Mouse (Mus musculus): ENCODE results near the gene Foxp1. TPM values are rescaled to one million over a fixed set of nuclear protein-coding genes. Genes with fewer than 3 reads are reported as not detected.

The Foxp1 gene
- polyA plus RNA-seq, 1 experiment from 2014 or later = 36.4 TPM

- H3K4me3 ChIP-seq (ENCODE audit: low read length) = no peak overlapping the region
- peaks cover 9% of the 10 kb centered on the region; the same call in 1 of the 2 replicates for H3K27me3 ChIP-seq (ENCODE audit: insufficient read depth, low read length)
- no peaks in the 10 kb centered on the region for H3K36me3 ChIP-seq (ENCODE audit: insufficient read depth, low read length)
- no peak overlapping the region for H3K4me2 ChIP-seq (replicated peaks; ENCODE audit: low read depth, low read length)
- ATAC-seq (ENCODE audit: low FRiP score, low TSS enrichment) = no peak
- no peaks in the 10 kb centered on the region for H3K9me3 ChIP-seq (ENCODE audit: low read length)
- WGBS = 55% methylated on average over 9 of the region's 9 CpGs
- H3K4me1 ChIP-seq (ENCODE audit: insufficient read depth, low read length) = peaks cover 25% of the 10 kb centered on the region
- no peak overlapping the region for H3K9ac ChIP-seq (replicated peaks; ENCODE audit: low read length)
- no peak overlapping the region for H3K27ac ChIP-seq (ENCODE audit: low read length)
These were observed 491.1 kb downstream of the Foxp1 start for GRCm38 (mm10) chr6:99031321-99031903.

- ATAC-seq (ENCODE audit: low FRiP score, low TSS enrichment) = no peak
- no peak overlapping the region for H3K27ac ChIP-seq (ENCODE audit: low read length)
- peaks cover 25% of the 10 kb centered on the region for H3K4me1 ChIP-seq (ENCODE audit: insufficient read depth, low read length)
- H3K4me3 ChIP-seq (ENCODE audit: low read length) = no peak overlapping the region
- no peak overlapping the region for H3K9ac ChIP-seq (replicated peaks; ENCODE audit: low read length)
- no peaks in the 10 kb centered on the region for H3K36me3 ChIP-seq (ENCODE audit: insufficient read depth, low read length)
- H3K27me3 ChIP-seq (ENCODE audit: insufficient read depth, low read length) = peaks cover 9% of the 10 kb centered on the region; the same call in 1 of the 2 replicates
- H3K9me3 ChIP-seq (ENCODE audit: low read length) = no peaks in the 10 kb centered on the region
- 53% methylated on average over 6 of the region's 6 CpGs for WGBS
- H3K4me2 ChIP-seq (replicated peaks; ENCODE audit: low read depth, low read length) = no peak overlapping the region
These were observed 492.3 kb downstream of the Foxp1 start for GRCm38 (mm10) chr6:99030251-99030650.

GRCm38 (mm10) chr6:99029438-99029837 lies 493.1 kb downstream of the Foxp1 start:
- Histone ChIP-seq H3K27me3 (ENCODE audit: insufficient read depth, low read length) (peaks cover 9% of the 10 kb centered on the region; the same call in 1 of the 2 replicates), H3K36me3 (ENCODE audit: insufficient read depth, low read length) (no peaks in the 10 kb centered on the region), H3K9ac (replicated peaks; ENCODE audit: low read length) (no peak overlapping the region), H3K9me3 (ENCODE audit: low read length) (no peaks in the 10 kb centered on the region), H3K4me1 (ENCODE audit: insufficient read depth, low read length) (peaks cover 28% of the 10 kb centered on the region), H3K27ac (ENCODE audit: low read length) (no peak overlapping the region), H3K4me2 (replicated peaks; ENCODE audit: low read depth, low read length) (no peak overlapping the region), H3K4me3 (ENCODE audit: low read length) (no peak overlapping the region)
- 40% methylated on average over 5 of the region's 5 CpGs for WGBS
- ATAC-seq (ENCODE audit: low FRiP score, low TSS enrichment) = no peak

- 5% methylated on average over 6 of the region's 6 CpGs for WGBS
- Histone ChIP-seq H3K36me3 (ENCODE audit: insufficient read depth, low read length) (no peaks in the 10 kb centered on the region), H3K4me3 (ENCODE audit: low read length) (peak overlapping the region; percentile 62), H3K27me3 (ENCODE audit: insufficient read depth, low read length) (peaks cover 9% of the 10 kb centered on the region; the same call in 1 of the 2 replicates), H3K9me3 (ENCODE audit: low read length) (no peaks in the 10 kb centered on the region), H3K4me1 (ENCODE audit: insufficient read depth, low read length) (peaks cover 28% of the 10 kb centered on the region), H3K4me2 (replicated peaks; ENCODE audit: low read depth, low read length) (peak overlapping the region; percentile 92), H3K9ac (replicated peaks; ENCODE audit: low read length) (peak overlapping the region; percentile 81), H3K27ac (ENCODE audit: low read length) (peak overlapping the region; percentile 70; the same call in 1 of the 2 replicates)
- ATAC-seq (ENCODE audit: low FRiP score, low TSS enrichment) = no peak
These were observed 493.6 kb downstream of the Foxp1 start for GRCm38 (mm10) chr6:99028989-99029305.

DNA sequence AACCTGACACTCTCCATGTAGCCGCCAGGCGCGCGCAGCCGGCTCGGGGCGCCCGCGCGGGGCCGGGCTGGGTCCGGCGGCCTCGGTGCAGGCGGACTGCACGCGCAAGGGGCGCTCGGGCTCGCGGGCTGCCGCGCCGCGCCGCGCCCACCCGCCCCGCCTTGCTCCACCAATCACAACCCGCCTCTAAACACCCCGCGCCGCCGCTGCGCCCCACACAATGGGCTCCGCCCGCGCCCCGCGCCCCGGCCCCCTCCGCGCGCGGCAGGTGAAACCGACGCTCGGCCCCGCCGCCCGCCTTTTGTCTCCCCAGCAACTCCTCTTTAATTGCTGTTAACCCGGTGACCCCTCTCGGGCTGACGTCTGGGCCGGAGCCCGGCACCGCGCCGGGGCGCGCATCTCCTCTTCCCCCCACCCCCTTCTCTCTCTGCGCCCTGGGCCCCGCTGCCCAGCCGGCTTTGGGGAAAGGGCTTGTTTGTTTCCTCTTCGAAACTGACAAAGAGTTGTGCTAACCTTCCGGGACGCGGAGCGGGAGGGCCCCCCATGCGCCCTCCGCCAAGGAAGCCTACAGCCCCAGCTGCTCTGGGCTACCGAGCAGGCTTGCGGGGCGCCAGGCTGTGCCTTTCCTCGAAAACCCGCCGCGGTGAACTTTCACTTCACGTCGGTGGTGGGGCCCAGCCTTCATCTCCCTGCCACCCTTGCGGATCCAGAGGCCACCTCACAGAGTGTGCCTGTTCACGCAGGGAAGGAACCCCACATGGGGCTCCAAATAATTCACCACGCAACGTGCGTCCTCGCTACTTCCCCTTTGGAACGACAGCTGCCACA lies 494.1 kb downstream of the Foxp1 start:
- WGBS = under 1% methylated on average over 70 of the region's 87 CpGs
- Histone ChIP-seq H3K4me2 (replicated peaks; ENCODE audit: low read depth, low read length) (peak overlapping the region; percentile 92), H3K4me1 (ENCODE audit: insufficient read depth, low read length) (peaks cover 24% of the 10 kb centered on the region), H3K9ac (replicated peaks; ENCODE audit: low read length) (peak overlapping the region; percentile 81), H3K36me3 (ENCODE audit: insufficient read depth, low read length) (no peaks in the 10 kb centered on the region), H3K9me3 (ENCODE audit: low read length) (no peaks in the 10 kb centered on the region), H3K27ac (ENCODE audit: low read length) (peak overlapping the region; percentile 70), H3K27me3 (ENCODE audit: insufficient read depth, low read length) (peaks cover 9% of the 10 kb centered on the region; the same call in 1 of the 2 replicates), H3K4me3 (ENCODE audit: low read length) (peak overlapping the region; percentile 62)
- ATAC-seq (ENCODE audit: low FRiP score, low TSS enrichment) = peak; percentile 89

- Histone ChIP-seq H3K27ac (ENCODE audit: low read length) (peak overlapping the region; percentile 70), H3K4me2 (replicated peaks; ENCODE audit: low read depth, low read length) (peak overlapping the region; percentile 92), H3K4me1 (ENCODE audit: insufficient read depth, low read length) (peaks cover 21% of the 10 kb centered on the region), H3K27me3 (ENCODE audit: insufficient read depth, low read length) (peaks cover 9% of the 10 kb centered on the region; the same call in 1 of the 2 replicates), H3K9me3 (ENCODE audit: low read length) (no peaks in the 10 kb centered on the region), H3K36me3 (ENCODE audit: insufficient read depth, low read length) (no peaks in the 10 kb centered on the region), H3K9ac (replicated peaks; ENCODE audit: low read length) (peak overlapping the region; percentile 81), H3K4me3 (ENCODE audit: low read length) (peak overlapping the region; percentile 62)
- 3% methylated on average over 22 of the region's 22 CpGs for WGBS
- ATAC-seq (ENCODE audit: low FRiP score, low TSS enrichment) = peak; percentile 67; the same call in 1 of the 2 replicates
These were observed 494.9 kb downstream of the Foxp1 start for GRCm38 (mm10) chr6:99027542-99028160.

- WGBS = 18% methylated on average over 19 of the region's 19 CpGs
- Histone ChIP-seq H3K27ac (ENCODE audit: low read length) (peak overlapping the region; percentile 70), H3K27me3 (ENCODE audit: insufficient read depth, low read length) (peaks cover 9% of the 10 kb centered on the region; the same call in 1 of the 2 replicates), H3K36me3 (ENCODE audit: insufficient read depth, low read length) (no peaks in the 10 kb centered on the region), H3K4me3 (ENCODE audit: low read length) (peak overlapping the region; percentile 62), H3K9ac (replicated peaks; ENCODE audit: low read length) (peak overlapping the region; percentile 81), H3K4me1 (ENCODE audit: insufficient read depth, low read length) (peaks cover 21% of the 10 kb centered on the region), H3K9me3 (ENCODE audit: low read length) (no peaks in the 10 kb centered on the region), H3K4me2 (replicated peaks; ENCODE audit: low read depth, low read length) (peak overlapping the region; percentile 92)
- no peak for ATAC-seq (ENCODE audit: low FRiP score, low TSS enrichment)
These were observed 495.6 kb downstream of the Foxp1 start for GRCm38 (mm10) chr6:99026635-99027541.

GRCm38 (mm10) chr6:99026040-99026439 lies 496.5 kb downstream of the Foxp1 start:
- no peak overlapping the region for H3K27ac ChIP-seq (ENCODE audit: low read length)
- H3K27me3 ChIP-seq (ENCODE audit: insufficient read depth, low read length) = peaks cover 9% of the 10 kb centered on the region; the same call in 1 of the 2 replicates
- H3K9me3 ChIP-seq (ENCODE audit: low read length) = no peaks in the 10 kb centered on the region
- WGBS = 53% methylated on average over 3 of the region's 3 CpGs
- no peaks in the 10 kb centered on the region for H3K36me3 ChIP-seq (ENCODE audit: insufficient read depth, low read length)
- no peak for ATAC-seq (ENCODE audit: low FRiP score, low TSS enrichment)
- H3K4me2 ChIP-seq (replicated peaks; ENCODE audit: low read depth, low read length) = no peak overlapping the region; the same call in 1 of the 2 replicates
- H3K9ac ChIP-seq (replicated peaks; ENCODE audit: low read length) = no peak overlapping the region
- no peak overlapping the region for H3K4me3 ChIP-seq (ENCODE audit: low read length)
- peaks cover 21% of the 10 kb centered on the region for H3K4me1 ChIP-seq (ENCODE audit: insufficient read depth, low read length)

DNA sequence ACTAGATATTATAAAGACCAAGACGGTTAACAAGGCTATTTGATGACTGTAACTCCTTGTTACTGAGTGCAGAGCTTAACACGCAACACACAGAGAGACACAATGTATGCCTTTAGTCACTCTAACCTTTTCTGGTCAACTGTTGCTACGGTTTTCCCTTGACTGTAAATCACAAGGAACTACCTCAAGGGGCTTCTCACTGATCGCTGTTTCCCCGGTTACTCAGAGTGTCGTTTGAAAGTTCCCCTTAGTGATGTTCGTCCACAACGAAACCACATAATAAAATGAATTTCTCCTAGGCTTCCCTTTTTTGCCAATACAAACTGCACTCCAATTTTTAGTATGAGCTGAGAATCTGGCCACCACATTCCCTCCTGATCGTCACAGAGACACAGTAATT lies 497.9 kb downstream of the Foxp1 start:
- no peak for ATAC-seq (ENCODE audit: low FRiP score, low TSS enrichment)
- H3K4me2 ChIP-seq (replicated peaks; ENCODE audit: low read depth, low read length) = no peak overlapping the region
- 33% methylated on average over 9 of the region's 9 CpGs for WGBS
- H3K36me3 ChIP-seq (ENCODE audit: insufficient read depth, low read length) = no peaks in the 10 kb centered on the region
- H3K4me3 ChIP-seq (ENCODE audit: low read length) = no peak overlapping the region
- H3K9ac ChIP-seq (replicated peaks; ENCODE audit: low read length) = no peak overlapping the region
- H3K4me1 ChIP-seq (ENCODE audit: insufficient read depth, low read length) = peaks cover 25% of the 10 kb centered on the region
- no peaks in the 10 kb centered on the region for H3K9me3 ChIP-seq (ENCODE audit: low read length)
- no peak overlapping the region for H3K27ac ChIP-seq (ENCODE audit: low read length)
- peaks cover 8% of the 10 kb centered on the region; the same call in 1 of the 2 replicates for H3K27me3 ChIP-seq (ENCODE audit: insufficient read depth, low read length)

All from kidney, embryonic 16.5 days (tissue).